Mouse (Mus musculus) midbrain, embryonic 16.5 days (tissue): ENCODE data around the gene Slc44a4. TPM values are rescaled to one million over a fixed set of nuclear protein-coding genes. Genes with fewer than 3 reads are reported as not detected.
"Not testable (repeated sequence)": the region's sequence is repeated elsewhere in the genome, so short reads cannot be mapped to it uniquely, and the experiment has no call there.

Experiments
- ATAC-seq: fragments of 200-750 bp; cut with Nextera tagmentation; 2 replicates; pipeline ENCODE4 v1.8.0; 2017; ENCODE audit warnings: moderate TSS enrichment
- H3K27ac ChIP-seq: fragments of 300-500 bp; sonication (generic); 2 replicates; pipeline ENCODE4 v1.5.1; 2014; ENCODE audit warnings: mild to moderate bottlenecking, low read length, mixed read lengths
- H3K27me3 ChIP-seq: fragments of 300-500 bp; sonication (generic); 2 replicates; pipeline ENCODE4 v1.6.1; 2014; ENCODE audit warnings: low read depth, low read length, mixed read lengths; ENCODE audit not compliant: control insufficient read depth, insufficient read depth
- H3K36me3 ChIP-seq: fragments of 300-500 bp; sonication (generic); 2 replicates; pipeline ENCODE4 v1.6.1; 2014; ENCODE audit warnings: mild to moderate bottlenecking, low read length, moderate library complexity, mixed read lengths; ENCODE audit not compliant: control insufficient read depth, insufficient read depth
- H3K4me1 ChIP-seq: fragments of 300-500 bp; sonication (generic); 2 replicates; pipeline ENCODE4 v1.6.1; 2014; ENCODE audit warnings: mild to moderate bottlenecking, low read length, mixed read lengths; ENCODE audit not compliant: control insufficient read depth, insufficient read depth
- H3K4me2 ChIP-seq: fragments of 300-500 bp; sonication (generic); 2 replicates; pipeline ENCODE4 v1.6.1; 2014; ENCODE audit warnings: mild to moderate bottlenecking, low read length, mixed read lengths
- H3K4me3 ChIP-seq: fragments of 300-500 bp; sonication (generic); 2 replicates; pipeline ENCODE4 v1.5.1; 2014; ENCODE audit warnings: low read depth, mild to moderate bottlenecking, low read length, moderate library complexity, mixed read lengths
- H3K9ac ChIP-seq: fragments of 300-500 bp; sonication (generic); 2 replicates; pipeline ENCODE4 v1.6.1; 2014; ENCODE audit warnings: low read depth, low read length, mixed read lengths
- H3K9me3 ChIP-seq: fragments of 300-500 bp; sonication (generic); replicated peaks from 2 replicates; pipeline ENCODE4 v1.6.1; 2014; ENCODE audit warnings: mild to moderate bottlenecking, low read length, mixed read lengths; ENCODE audit not compliant: control insufficient read depth, poor library complexity, severe bottlenecking
- WGBS: fragments of 180-500 bp; shearing (Covaris S2); extraction: QIAGEN DNeasy Blood & Tissue Kit; methylation state at CpG from one replicate; pipeline ENCODE4 v1.1.7; 2014; 5-methylcytosine and 5-hydroxymethylcytosine counted together
- polyA plus RNA-seq: library from polyadenylated mRNA; unstranded; fragments of >200 nt; fragmentation: Nextera tagmentation; extraction: Ambion mirVana; gene quantifications from 2 replicates; pipeline ENCODE4 v1.2.1, GENCODE M21; 2015

The Slc44a4 gene
- polyA plus RNA-seq, 1 experiment from 2014 or later = 0.09 TPM

DNA sequence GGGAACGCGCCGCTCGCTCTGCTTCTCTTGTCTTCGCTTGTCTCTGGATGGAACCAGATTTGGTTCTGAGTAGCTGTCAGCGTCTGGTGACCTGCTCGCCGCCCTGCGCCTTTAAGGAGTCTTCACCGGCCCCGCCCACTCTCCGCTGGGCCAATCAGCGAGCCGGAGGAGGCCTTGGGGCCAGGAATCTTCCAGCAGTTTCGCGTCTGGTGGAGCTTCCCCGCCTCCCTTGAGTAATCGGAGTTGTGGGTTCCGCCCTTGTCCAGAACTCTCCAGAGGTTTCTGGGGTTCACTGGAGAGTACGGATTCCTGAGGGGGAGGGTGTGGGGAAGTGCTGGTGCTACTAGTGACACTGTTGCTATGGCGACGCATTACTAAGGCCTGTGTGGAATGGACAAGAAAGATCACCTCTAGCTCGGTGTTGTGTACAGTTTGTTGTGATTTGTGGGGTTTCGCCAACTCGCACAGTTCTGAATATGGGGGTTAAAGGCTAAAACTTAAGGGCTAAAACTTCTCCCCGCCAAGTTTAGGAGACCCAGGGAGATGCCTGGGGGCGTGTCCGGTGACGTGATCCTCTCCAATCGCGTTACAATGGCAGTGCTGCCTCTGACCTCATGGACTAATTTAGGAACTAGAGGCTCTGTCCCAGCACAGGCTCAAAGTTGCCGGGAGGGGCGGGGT lies 57.9 kb downstream of the Slc44a4 start, which contains the start of the genes Hspa1a and Hspa1l:
Gene Hspa1a (minus strand): TSS at position 88 of the 681 bp plus-strand sequence.
Gene Hspa1l (plus strand): TSS at position 635 of the 681 bp plus-strand sequence.
- Histone ChIP-seq H3K27ac (0 out of 2 replicates have a peak within 1 kb of the TSS, but pooled peaks have one; percentile 24), H3K27me3 (peaks cover 22% of the 10 kb centered on the region), H3K9ac (0 out of 2 replicates have a peak within 1 kb of the TSS, but pooled peaks have one; percentile 44), H3K4me3 (peak within 1 kb of the TSS; percentile 39), H3K4me2 (peak within 1 kb of the TSS; percentile 77)
- H3K36me3 ChIP-seq, H3K9me3 ChIP-seq, H3K4me1 ChIP-seq: not testable (repeated sequence)
- WGBS = under 1% methylated on average over 27 of the region's 33 CpGs
- peak; percentile 93 for ATAC-seq

DNA sequence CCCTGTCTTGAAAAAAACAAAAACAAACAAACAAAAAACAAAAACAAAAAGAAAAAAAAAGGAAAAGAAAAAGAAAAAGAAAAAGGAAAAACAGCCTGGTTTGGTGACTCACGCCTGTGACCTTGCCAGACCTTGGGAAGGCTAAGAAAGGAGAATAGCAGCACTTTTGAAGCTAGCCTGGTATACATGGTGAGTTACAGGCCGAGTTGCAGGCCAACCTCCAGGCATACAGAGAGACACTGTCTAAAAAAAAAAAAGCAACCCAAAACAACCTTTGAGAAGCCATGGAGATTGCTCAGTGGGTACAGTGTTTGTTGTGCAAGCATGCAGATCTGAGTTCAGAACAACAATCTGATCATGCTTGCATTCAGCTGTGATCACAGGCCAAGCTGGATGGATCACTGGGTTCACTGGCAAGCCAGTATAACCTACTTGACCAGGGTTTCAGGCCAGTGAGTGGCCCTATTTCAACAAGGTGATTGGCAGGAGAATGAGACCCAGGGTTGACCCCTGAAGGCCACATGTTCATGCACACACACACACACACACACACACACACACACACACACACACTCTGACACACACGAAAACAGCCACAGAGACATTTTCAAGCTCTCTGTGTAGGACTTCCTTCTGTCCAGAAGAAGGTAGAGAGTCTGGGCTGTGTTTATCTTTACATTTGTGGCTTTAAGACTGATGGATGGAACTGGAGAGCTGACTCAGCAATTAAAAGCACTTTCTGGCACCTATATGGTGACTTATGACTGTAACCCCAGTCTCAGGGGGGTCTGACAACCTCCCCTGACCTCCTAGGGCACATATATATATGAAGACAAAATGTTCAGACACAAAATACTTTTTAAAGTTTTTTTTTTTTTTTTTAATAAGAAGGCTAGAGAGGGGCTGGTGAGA lies 61.6 kb downstream of the Slc44a4 start:
- Histone ChIP-seq H3K9ac (no peak overlapping the region), H3K27me3 (no peaks in the 10 kb centered on the region), H3K4me1 (peaks cover 11% of the 10 kb centered on the region), H3K4me2 (no peak overlapping the region), H3K9me3 (no peaks in the 10 kb centered on the region), H3K36me3 (no peaks in the 10 kb centered on the region), H3K27ac (no peak overlapping the region), H3K4me3 (no peak overlapping the region)
- ATAC-seq = no peak
- WGBS = 89% methylated on average over 3 of the region's 3 CpGs

DNA sequence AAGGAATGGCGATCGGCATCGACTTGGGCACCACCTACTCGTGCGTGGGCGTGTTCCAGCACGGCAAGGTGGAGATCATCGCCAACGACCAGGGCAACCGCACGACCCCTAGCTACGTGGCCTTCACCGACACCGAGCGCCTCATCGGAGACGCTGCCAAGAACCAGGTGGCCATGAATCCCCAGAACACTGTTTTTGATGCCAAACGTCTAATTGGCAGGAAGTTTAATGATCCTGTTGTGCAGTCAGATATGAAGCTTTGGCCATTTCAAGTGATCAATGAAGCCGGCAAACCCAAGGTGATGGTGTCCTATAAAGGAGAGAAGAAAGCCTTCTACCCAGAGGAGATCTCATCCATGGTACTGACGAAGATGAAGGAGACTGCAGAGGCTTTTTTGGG lies 62.7 kb downstream of the Slc44a4 start:
- H3K27ac ChIP-seq = no peak overlapping the region
- no peaks in the 10 kb centered on the region for H3K27me3 ChIP-seq
- H3K4me2 ChIP-seq = no peak overlapping the region
- WGBS = 97% methylated on average over 20 of the region's 20 CpGs
- no peaks in the 10 kb centered on the region for H3K36me3 ChIP-seq
- ATAC-seq = no peak
- no peaks in the 10 kb centered on the region for H3K9me3 ChIP-seq
- H3K9ac ChIP-seq = no peak overlapping the region
- peaks cover 15% of the 10 kb centered on the region for H3K4me1 ChIP-seq
- no peak overlapping the region for H3K4me3 ChIP-seq

DNA sequence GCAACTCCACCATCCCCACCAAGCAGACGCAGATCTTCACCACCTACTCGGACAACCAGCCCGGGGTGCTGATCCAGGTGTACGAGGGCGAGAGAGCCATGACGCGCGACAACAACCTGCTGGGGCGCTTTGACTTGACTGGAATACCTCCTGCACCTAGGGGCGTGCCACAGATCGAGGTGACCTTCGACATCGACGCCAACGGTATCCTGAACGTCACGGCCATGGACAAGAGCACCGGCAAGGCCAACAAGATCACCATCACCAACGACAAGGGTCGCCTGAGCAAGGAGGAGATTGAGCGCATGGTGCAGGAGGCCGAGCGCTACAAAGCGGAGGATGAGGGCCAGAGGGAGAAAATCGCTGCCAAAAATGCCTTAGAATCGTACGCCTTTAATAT lies 64.0 kb downstream of the Slc44a4 start:
- no peaks in the 10 kb centered on the region for H3K36me3 ChIP-seq
- no peak overlapping the region for H3K9ac ChIP-seq
- H3K9me3 ChIP-seq = no peaks in the 10 kb centered on the region
- 91% methylated on average over 27 of the region's 27 CpGs for WGBS
- no peak for ATAC-seq
- H3K27me3 ChIP-seq = no peaks in the 10 kb centered on the region
- H3K27ac ChIP-seq = no peak overlapping the region
- no peak overlapping the region for H3K4me3 ChIP-seq
- peaks cover 20% of the 10 kb centered on the region for H3K4me1 ChIP-seq
- no peak overlapping the region for H3K4me2 ChIP-seq

DNA sequence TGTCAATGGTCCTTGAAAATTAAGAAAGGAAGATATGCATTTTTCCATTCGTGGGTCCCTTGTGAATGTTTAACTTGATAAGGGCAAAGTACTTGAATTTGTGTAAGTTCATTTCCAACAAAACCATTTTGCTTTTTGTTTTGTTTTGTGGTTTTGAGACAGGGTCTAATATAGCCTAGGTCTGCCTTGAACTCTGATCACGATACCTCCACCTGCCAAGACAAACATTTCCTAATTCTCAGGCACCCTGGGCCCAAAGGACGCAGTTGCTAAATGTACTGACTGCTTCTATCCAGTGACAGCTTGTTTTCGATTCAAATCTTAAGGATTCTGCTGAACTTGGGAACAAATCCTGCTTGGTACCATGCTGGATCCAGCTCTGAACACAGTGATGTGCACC lies 65.4 kb downstream of the Slc44a4 start:
- WGBS = 93% methylated on average over 4 of the region's 4 CpGs
- ATAC-seq = no peak
- Histone ChIP-seq H3K4me3 (no peak overlapping the region), H3K9me3 (no peaks in the 10 kb centered on the region), H3K4me1 (peaks cover 20% of the 10 kb centered on the region), H3K27me3 (no peaks in the 10 kb centered on the region), H3K4me2 (no peak overlapping the region), H3K9ac (0 out of 2 replicates have a peak overlapping the region, but pooled peaks have one; percentile 21), H3K27ac (no peak overlapping the region), H3K36me3 (no peaks in the 10 kb centered on the region)

Other genes starting within 250 kb of the Slc44a4 start
- gene Tnxb, start 243.9 kb upstream of the Slc44a4 start, polyA plus RNA-seq = 0.14 and 0.15 TPM in 2 replicates
- 0.27 and 0.39 TPM in 2 replicates for gene C4b, start 170.6 kb upstream of the Slc44a4 start, polyA plus RNA-seq
- not detected in 2 replicates for gene Cyp21a1, start 109.9 kb upstream of the Slc44a4 start, polyA plus RNA-seq
- gene Stk19, start 77.5 kb upstream of the Slc44a4 start, polyA plus RNA-seq = 40.6 and 43.2 TPM in 2 replicates
- 73.1 and 73.2 TPM in 2 replicates for gene Dxo, start 77.4 kb upstream of the Slc44a4 start, polyA plus RNA-seq
- gene Skiv2l, start 64.3 kb upstream of the Slc44a4 start, polyA plus RNA-seq = 62.1 and 62.4 TPM in 2 replicates
- 79.8 and 86.5 TPM in 2 replicates for gene Nelfe, start 64.1 kb upstream of the Slc44a4 start, polyA plus RNA-seq
- 0.51 and 1.4 TPM in 2 replicates for gene Cfb, start 51.9 kb upstream of the Slc44a4 start, polyA plus RNA-seq
- 12.4 and 13.1 TPM in 2 replicates for gene Zbtb12, start 35.0 kb upstream of the Slc44a4 start, polyA plus RNA-seq
- gene Gm20547, start 32.4 kb upstream of the Slc44a4 start, polyA plus RNA-seq = 0.16 TPM in 1 of 2 replicates, not detected in the other
- 1.6 and 2.4 TPM in 2 replicates for gene C2, start 16.2 kb upstream of the Slc44a4 start, polyA plus RNA-seq
- gene Ehmt2, start 16.0 kb upstream of the Slc44a4 start, polyA plus RNA-seq = 99.8 and 102 TPM in 2 replicates
- gene Neu1, start 16.8 kb downstream of the Slc44a4 start, polyA plus RNA-seq = 38.6 and 42.3 TPM in 2 replicates
- gene Hspa1b, start 44.8 kb downstream of the Slc44a4 start, polyA plus RNA-seq = 0.24 TPM in 1 of 2 replicates, not detected in the other
- not detected in 2 replicates for gene Gm20481, start 55.4 kb downstream of the Slc44a4 start, polyA plus RNA-seq
- gene Hspa1a, start 57.7 kb downstream of the Slc44a4 start, polyA plus RNA-seq = 13.4 and 19.3 TPM in 2 replicates
- gene Hspa1l, start 58.2 kb downstream of the Slc44a4 start, polyA plus RNA-seq = 2.0 and 2.4 TPM in 2 replicates
- 97.2 and 107 TPM in 2 replicates for gene Lsm2, start 67.4 kb downstream of the Slc44a4 start, polyA plus RNA-seq
- 54.8 and 56.5 TPM in 2 replicates for gene Vars, start 86.5 kb downstream of the Slc44a4 start, polyA plus RNA-seq
- gene Vwa7, start 102.1 kb downstream of the Slc44a4 start, polyA plus RNA-seq = 0.16 and 0.26 TPM in 2 replicates
- 0.71 and 1.1 TPM in 2 replicates for gene Sapcd1, start 113.5 kb downstream of the Slc44a4 start, polyA plus RNA-seq
- 1.9 and 2.4 TPM in 2 replicates for gene Msh5, start 132.3 kb downstream of the Slc44a4 start, polyA plus RNA-seq
- gene Clic1, start 135.5 kb downstream of the Slc44a4 start, polyA plus RNA-seq = 51.2 and 54.7 TPM in 2 replicates
- 312 and 341 TPM in 2 replicates for gene Ddah2, start 144.6 kb downstream of the Slc44a4 start, polyA plus RNA-seq
- gene Ly6g6c, start 150.9 kb downstream of the Slc44a4 start, polyA plus RNA-seq = 0.30 TPM in 1 of 2 replicates, not detected in the other
- gene Mpig6b, start 151.7 kb downstream of the Slc44a4 start, polyA plus RNA-seq = 0.12 and 0.15 TPM in 2 replicates
- gene Ly6g6e, start 162.4 kb downstream of the Slc44a4 start, polyA plus RNA-seq = 0.26 and 0.31 TPM in 2 replicates
- 0.57 and 1.5 TPM in 2 replicates for gene Ly6g6d, start 163.6 kb downstream of the Slc44a4 start, polyA plus RNA-seq
- not detected in 2 replicates for gene Ly6g6f, start 171.1 kb downstream of the Slc44a4 start, polyA plus RNA-seq
- gene Abhd16a, start 174.8 kb downstream of the Slc44a4 start, polyA plus RNA-seq = 105 and 107 TPM in 2 replicates
- gene Ly6g5c, start 193.8 kb downstream of the Slc44a4 start, polyA plus RNA-seq = not detected in 2 replicates
- gene Ly6g5b, start 201.0 kb downstream of the Slc44a4 start, polyA plus RNA-seq = 1.5 TPM in 2 replicates
- gene Gpank1, start 207.0 kb downstream of the Slc44a4 start, polyA plus RNA-seq = 24.3 and 26.4 TPM in 2 replicates
- 315 and 331 TPM in 2 replicates for gene Csnk2b, start 207.6 kb downstream of the Slc44a4 start, polyA plus RNA-seq
- 7.8 and 8.7 TPM in 2 replicates for gene D17H6S53E, start 211.9 kb downstream of the Slc44a4 start, polyA plus RNA-seq
- gene Apom, start 217.6 kb downstream of the Slc44a4 start, polyA plus RNA-seq = 0.24 and 0.29 TPM in 2 replicates
- 70.5 and 75.7 TPM in 2 replicates for gene Bag6, start 220.7 kb downstream of the Slc44a4 start, polyA plus RNA-seq